Mouse (Mus musculus): ENCODE data around the gene Hectd4.

GRCm38 (mm10) chr5:121212108-121212507 is 7.9 kb upstream of the Hectd4 start:
- TF ChIP-seq CTCF (IDR thresholded peaks at IDR 0.05; ENCODE audit: borderline replicate concordance, control insufficient read depth, extremely low read depth, insufficient read depth, low read length, poor library complexity): no peak
- no peak for TF ChIP-seq POLR2A (IDR thresholded peaks at IDR 0.05; ENCODE audit: control insufficient read depth, extremely low read depth, insufficient read depth, low read length, poor library complexity)

Measured in thymus, adult 2 months (tissue).